Mouse (Mus musculus) testis, adult 2 months (tissue): ENCODE measurements around the gene Pon2.

Experiments
- CTCF ChIP-seq: fragments of 200-500 bp; IDR thresholded peaks from 2 replicates; pipeline ENCODE4 v1.5.1; 2012; ENCODE audit warnings: low read depth, mild to moderate bottlenecking, inconsistent platforms, low read length, moderate library complexity; ENCODE audit not compliant: control insufficient read depth, insufficient read depth, insufficient replicate concordance
- POLR2A ChIP-seq: fragments of 200-500 bp; IDR thresholded peaks from 2 replicates; pipeline ENCODE4 v1.6.1; 2012; ENCODE audit warnings: low read depth, mild to moderate bottlenecking, inconsistent platforms, low read length, moderate library complexity; ENCODE audit not compliant: control insufficient read depth

DNA sequence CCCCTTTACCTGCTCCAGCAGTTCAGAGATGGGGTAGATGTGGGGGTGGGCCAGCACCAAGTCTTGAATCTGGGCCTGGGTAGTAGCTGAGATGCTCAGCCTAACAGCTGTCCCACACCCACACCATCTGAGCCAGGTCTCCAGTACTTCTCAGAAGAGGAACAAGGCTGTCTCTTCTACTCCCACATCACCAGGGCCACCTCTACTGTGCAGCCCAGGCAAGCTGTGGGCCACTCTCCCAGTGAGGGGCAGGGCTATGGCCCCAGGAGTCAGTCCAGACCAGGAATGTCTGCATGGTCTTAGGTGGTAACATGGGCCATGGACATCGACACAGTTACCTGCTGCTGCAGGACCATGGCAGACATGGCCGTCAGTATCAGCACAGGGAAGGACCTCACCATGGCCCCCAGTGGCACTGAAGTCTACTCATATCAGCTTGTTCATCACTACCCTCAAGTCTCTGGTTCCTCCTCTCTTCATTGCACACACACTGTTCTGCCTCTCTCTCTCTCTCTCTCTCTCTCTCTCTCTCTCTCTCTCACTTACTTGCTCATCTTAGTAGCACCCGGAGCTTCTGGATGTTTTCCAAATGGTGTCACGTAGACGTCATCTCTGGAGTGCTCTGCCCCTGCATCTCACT lies 15.8 kb upstream of the Pon2 start:
- no peak for TF ChIP-seq CTCF
- TF ChIP-seq POLR2A, result no peak
